Mouse (Mus musculus): ENCODE data around the gene Foxred1.

Gene Foxred1

DNA sequence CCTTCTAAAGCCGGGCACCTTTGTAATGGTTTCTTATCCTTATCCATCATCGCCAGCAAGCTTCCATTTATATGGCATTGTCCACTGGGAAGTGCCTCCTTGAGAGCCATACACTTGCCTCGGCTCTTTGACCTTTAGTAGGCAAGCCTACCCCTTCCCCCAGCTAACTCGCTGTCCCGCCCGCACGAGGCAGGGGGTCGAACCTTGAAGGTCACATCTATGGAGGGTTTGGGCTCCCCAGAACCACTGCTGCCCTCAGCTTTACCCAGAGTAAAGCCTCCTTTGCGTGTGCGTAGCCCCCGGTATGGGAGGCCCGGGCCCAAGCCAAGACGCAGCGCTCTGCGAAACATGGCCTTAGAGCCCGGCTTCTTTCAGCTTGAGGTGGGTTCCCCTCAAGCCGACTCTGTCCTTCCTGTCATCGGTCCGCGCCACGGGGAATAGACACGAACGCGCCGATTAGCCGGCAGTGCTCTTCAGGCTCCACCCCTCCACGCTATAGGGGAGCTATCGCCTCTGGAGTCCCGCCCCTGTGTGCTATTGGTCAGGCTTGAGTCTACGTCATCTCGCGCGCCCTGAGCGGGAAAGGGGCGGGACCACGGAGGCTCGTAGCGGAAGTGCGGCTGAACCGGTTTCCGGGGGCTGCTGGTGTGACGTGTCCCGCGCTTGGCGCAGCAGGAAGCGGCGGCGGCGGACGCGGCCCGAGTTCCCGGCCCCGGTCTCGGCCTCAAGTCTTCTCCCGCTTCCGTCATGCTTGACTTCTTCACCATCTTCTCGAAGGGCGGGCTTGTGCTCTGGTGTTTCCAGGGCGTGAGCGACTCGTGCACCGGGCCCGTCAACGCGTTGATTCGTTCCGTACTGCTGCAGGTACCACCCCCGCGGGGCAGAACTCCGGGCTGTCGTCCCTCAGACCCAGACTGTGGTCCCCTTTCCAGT is at the start of gene Foxred1:
Gene Foxred1 (minus strand): TSS at position 514 of the 933 bp plus-strand sequence.
- peak; percentile 98 for DNase-seq

DNA sequence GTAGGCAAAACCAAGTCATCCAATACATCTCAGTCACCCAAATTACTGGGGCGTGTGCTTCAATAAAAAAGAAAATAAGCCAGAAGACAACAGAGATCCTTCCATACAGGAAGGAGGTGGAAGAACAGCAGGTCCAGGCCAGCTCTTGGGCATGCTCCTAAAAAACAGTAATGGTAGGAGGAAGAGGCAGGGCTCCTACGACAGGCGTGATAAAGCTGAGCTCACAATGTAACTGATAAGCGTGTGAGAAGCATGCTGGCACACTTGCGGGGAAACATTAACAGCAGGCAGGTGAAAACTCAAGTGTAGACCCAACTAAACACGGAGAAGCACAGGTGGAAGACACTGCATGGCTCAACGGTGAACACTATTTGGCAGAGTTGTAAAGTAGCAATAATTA is 46.5 kb upstream of the Foxred1 start:
- no peak for DNase-seq

DNA sequence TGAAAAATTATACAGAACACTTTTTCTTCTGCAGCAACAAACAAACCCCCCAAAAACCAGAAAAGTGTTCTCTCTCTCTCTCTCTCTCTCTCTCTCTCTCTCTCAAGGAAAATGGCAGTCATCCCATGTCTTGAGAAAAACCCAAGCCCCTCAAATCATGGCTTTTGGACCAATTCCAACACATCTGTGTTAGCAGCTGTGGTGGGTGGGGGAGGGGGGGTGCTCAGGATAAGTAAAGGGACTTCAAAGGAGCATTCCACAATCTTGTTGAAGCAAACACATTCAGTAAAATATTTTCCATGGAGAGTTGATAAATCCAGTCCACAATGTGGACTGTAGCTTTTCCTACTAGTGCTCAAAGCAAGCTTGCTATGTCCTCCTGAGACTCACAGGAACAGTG is 38.6 kb upstream of the Foxred1 start:
- DNase-seq, result no peak

DNA sequence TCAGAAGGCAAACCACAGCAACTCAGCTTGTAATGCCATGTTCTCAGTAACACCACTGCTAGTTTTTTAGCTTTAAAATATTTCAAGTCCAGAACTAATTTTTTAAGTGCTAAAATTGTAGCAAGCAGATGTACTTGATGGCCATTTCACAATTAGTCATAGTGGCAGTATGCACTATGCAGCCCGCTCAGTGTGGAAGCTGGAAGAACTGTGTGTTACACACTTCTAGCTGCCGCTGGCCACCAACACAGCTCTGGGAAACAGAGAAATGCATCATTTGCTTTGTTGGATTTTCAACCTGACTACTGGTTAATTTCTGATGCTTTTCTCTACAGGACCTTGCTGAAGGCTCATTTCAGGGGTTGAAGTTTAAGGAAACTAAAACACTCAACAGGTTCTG is 36.5 kb upstream of the Foxred1 start:
- DNase-seq, result no peak

DNA sequence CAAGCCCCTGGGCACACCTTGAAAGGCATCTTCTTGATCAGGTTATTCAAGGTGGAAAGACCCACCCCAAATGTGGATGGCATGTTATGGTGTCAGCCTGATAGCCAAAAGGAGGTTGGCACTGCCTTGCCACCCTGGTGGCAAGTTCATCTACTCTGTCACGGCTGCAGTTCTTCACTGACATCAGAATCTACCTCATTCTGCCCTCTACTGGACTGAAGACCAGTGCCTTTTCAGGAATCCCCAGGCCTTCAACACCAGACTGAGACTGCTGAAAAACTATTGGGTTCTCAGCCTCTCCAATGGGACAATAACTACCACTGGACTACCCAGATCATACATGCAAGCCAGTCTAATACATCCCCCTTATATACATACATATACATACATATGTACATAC is 28.9 kb upstream of the Foxred1 start:
- DNase-seq, result no peak

DNA sequence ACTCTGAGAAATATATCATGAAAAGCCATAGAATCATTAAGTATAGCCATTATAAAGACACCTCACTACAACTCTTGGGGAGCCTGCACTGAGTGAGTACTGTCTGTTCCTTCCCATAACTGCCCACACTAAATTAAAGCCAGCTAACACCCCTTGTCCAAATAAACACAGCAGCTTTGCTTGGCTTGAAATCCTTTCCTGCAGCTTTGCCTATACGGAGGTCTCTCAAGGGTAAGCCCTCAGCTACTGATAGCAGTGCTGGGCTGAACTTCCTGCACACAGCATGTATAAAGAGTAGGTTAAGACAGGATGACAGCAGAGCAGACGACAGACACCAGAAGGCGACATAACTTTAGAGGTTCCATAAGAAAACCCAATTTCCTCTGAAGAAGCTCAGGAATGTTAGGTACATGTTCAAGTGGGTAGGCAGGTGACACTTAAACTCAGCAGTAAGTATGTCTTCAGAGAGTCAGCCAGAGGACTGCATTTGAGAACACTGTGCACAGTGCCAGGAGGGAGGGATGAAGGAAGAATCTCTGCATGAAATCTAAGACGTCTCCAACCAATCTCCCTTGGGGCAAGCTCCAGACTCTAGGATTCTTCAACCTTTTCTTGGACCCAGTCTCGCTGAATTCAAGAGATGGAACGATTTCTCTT is 28.2 kb upstream of the Foxred1 start:
- no peak for DNase-seq

DNA sequence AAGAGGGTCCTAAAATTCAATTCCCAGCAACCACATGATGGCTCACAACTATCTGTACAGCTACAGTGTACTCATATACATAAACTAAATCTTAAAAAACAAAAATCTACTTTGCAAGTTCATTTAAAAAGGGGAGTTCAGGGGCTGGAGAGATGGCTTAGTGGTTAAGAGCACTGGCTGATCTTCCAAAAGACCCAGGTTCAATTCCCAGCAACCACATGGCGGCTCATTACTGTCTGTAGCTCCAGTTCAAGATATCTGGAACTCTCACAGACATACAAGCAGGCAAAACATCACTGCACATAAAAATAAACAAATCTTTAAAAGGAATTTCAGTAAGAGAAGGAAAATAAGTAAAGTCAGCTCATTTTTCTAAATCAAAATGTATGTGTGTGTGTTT is 27.5 kb upstream of the Foxred1 start:
- no peak for DNase-seq

DNA sequence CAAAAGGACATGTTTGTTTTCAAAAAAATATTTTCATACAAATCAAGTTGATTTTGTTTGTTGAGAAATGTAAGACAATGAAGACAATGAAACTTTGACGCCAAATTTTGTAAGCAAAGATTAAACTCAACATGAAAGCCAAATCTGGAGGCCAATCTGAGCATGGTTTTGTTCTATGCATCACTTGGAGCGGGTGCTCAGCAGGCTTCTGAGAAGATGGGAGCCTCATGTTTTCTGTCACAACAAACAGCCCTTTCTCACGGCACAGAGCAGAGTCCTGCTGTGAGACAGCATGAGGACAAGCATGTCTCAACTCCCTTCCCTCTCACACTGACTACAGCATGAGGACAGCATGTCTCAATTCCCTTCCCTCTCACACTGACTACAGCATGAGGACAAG is 25.1 kb upstream of the Foxred1 start:
- DNase-seq, result no peak

DNA sequence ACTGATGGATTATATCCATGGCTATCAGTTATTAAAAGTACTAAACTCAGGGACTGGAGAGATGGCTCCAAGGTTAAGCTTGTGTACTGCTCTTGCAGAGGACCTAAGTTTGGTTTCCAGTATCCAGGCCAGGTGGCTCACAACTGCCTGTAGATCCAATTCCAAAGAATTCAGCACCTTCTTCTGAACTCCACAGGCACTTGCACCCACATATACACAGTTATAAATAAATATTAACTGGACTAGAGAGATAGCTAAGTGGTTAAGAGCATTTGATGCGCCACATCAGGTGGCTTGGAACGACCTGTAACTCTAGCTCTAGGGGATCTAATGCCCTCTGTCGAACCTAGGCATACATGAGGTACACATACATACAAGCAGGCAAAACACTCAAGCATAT is 17.8 kb upstream of the Foxred1 start:
- DNase-seq, result no peak

DNA sequence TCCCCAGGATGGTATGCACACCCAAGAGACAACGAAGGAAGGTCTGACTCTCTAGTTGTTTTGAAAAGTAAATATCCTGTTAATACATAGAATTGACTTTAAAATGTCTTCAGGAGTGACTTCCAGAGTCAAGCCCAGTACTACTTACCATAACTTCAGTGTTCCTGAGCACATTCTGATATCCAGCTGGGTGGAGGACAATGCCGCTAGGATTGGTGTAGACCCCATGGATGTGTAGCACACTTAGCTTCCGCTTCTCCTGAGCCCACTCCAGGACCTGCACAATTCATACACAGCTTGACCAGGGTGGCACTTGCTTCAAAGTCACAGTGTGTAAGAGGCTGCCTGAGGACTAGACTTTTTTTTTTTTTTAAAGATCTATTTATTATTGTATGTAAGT is 12.6 kb upstream of the Foxred1 start:
- DNase-seq, result no peak

DNA sequence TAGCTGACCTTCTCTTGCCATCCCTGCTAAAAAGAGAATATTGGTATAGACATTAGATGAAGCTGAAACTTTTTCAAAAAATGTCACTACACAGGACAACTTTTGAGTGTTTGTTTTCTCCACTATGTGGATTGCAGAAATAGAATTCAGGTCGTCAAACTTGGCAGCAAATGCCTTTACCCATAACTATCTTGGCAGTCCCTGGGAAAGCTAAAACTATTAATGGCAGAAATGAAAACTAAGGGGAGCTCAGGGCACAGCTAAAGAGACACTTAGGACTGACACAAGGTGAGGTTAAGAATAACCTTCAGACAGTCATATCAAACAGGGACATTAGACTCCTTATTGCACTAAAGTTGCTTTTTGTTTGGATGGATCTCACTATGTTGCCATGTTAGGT is 7.1 kb upstream of the Foxred1 start:
- DNase-seq, result no peak

DNA sequence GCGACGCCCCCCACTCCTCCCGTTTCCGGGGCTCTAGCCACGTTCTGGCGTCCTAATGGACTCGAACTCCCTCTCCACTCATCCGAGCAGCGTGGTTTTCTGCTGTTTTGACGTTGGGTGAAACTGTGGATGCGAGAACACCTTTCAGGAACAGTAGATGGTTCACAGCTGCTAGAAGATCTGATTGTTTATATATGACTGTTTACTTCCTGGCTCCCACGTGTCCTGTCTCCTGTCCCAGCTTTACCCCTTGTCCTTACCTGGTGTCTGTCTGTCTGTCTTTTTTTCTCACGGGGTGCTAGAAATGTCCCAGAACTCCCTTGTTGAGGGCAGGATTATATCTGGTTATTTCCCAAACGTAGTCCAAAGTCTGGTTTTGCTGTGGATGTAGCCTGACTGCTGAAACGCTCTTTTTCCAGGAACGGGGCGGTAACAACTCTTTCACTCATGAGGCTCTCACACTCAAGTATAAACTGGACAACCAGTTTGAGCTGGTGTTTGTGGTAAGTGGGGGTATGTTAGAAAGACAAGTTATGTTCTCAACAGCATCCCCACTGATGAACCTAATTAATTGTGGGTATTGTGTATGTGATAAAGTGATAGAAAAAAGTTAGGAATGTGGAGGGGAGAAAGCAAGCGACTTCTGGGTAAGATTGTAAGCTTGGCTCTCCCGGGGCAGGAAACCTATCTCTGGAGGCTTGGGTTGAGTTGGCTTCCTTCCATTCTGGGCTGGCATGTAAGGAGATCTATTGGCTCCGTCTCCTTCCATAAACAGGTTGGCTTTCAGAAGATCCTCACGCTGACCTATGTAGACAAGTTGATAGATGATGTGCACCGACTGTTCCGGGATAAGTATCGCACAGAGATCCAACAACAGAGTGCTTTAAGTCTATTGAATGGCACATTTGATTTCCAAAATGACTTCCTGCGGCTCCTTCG is 987 bp upstream of the Foxred1 start:
- DNase-seq, result no peak

DNA sequence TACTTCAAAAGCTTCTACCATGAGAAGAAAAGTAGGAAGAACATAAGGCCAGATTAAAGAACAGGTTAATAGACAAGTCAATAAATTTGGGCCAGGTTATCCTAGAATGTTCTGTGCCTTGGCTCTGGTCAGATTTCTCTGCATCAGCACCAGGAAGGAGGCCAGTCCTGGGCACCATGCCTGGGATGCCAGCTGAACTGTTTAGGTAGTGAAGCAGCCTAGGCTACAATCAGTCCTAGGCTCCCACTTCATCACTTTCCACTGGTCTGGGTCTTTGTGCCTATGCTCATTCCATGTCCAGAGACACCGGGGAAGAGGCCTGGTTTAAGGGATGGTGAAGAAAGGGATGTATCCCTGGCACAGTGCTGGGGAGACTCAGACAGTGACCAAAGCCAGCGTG is 6.4 kb downstream of the Foxred1 start:
- DNase-seq, result no peak

DNA sequence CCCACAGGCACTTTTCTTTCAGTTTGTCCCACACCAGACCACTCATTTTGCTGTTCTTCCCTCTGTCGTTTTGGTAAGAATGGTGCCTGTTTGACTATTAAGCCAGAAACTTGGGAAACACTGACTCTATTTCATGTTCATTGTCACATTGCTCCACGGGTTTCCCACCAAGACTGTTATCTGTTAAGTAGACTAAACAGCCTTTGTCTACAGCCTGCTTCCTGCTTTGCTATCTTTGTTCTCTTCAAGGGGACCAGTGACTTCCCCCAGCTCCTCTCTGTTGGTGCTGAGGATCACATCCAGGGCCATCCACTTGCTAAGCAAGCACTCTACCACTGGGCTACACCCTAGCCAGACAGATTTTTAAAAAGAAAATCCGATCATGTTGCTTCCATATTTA is 7.3 kb downstream of the Foxred1 start:
- no peak for DNase-seq

DNA sequence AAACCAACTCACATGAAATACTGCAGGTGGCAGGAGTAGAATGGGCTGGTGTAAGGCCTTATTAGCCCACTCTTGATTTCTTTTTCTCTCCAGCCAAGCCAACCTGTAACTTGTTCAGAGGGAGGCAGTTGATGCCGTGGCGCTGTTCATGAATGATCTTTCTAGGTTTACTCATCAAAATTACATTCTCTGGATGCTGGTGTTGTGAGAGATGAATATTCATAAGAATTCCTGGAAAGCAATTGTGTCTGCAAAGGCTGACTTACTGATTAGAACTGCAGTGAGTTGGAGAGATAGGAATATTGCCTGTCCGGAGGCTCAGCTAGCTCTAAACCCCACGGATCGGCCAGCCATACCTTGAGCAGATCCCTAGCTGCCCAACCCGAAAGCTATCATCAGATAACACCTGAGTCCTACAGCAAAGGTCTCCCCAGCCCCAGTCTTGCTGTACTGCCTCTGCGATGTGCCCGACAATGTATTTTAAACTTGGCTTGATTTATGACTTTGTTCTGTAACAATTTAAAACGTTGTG is 10.3 kb downstream of the Foxred1 start:
- no peak for DNase-seq

DNA sequence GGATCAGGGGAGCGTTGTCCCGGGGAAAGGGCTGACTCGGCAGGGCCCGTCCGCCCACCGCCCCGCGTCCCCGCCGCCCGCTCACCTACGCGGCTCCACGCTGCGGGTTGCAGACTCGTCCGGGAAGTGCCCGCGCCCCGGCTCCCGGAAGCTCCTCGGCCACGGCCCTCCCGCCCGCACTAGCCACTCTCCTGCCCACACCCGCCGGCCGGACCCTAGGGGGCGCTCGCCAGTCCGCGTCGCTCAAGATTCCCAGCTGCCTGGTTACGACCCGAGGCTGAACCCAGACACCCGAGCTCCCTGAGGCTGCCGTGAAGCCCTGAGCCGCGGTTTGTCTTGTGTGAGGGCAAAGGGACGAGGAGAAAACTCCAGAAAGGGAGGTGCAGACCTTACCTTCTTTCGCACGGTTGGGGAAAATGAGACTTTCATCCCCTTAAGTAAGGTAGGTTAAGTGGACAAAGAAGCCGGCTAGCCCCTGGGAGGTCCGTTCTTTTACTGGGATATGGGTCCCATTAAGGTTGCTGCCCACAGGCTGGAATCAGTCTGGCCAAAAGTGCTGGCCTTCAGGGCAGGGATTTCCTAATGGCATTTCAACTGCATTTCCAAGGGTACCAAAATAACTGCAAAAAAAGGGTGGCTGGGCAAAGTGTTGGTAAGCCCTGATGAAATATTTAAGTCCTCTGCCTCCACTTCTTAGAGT is 10.9 kb downstream of the Foxred1 start, which contains the start of the genes Srpr and Tirap:
Gene Srpr (plus strand): TSS at position 404 of the 700 bp plus-strand sequence.
Gene Tirap (minus strand): TSS at position 520 of the 700 bp plus-strand sequence.
- DNase-seq, result peak; percentile 86

DNA sequence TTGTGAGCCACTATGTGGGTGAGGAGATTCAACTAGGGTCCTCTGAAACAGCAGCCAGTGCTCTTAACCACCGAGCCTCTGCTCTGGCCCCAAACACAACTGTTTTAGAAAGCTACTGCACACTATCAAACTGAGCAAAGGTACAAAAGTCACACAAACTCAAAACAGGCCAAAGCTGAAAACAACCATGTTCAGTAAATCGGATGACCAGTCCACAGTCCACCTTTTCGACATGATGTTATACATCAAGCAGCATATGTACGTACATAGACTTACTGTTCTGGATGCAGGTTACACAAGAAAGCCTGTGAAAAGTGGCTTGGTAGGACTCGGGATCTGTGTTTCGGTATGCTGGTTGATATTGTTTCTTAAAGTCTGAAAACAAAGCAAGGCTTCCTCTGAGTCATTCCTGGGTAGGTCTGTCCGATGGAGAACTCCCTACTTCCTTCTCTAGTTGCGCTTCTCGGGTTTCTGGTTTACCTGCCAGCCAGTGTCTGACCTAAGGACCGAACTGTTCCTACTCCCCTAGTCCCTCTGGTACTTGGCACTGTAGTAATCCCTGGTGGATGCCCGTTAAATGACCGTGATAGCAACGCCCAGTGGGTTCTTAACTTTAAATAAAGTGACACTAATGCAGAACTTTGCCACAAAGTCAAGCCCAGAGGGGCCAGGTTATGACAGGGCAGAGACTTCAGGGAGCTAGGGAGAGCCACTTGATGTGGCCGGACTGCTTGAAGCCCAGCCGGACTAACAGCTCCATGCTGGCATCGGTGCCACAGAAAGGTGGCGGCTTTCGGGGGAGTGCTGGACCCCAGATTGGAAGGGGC is 11.7 kb downstream of the Foxred1 start:
- DNase-seq, result no peak

DNA sequence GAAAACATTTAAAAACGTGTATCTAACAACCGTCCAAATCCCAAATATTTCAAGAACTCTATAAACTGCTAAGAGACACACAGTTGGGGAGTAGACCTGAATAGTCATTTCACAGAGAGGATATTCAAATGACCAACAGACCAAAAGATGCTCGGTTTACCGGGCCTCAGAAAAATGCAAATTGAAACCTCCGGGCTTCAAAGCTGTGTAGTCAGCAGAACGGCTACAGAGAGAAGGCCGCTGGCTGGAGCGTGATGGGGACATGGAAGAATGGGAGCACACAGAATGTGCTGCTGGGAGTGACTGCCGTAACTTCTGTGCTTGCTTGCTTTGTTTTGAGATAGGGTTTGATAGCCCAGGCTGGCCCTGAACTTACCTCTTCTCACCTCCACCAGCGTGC is 12.5 kb downstream of the Foxred1 start:
- DNase-seq, result no peak

DNA sequence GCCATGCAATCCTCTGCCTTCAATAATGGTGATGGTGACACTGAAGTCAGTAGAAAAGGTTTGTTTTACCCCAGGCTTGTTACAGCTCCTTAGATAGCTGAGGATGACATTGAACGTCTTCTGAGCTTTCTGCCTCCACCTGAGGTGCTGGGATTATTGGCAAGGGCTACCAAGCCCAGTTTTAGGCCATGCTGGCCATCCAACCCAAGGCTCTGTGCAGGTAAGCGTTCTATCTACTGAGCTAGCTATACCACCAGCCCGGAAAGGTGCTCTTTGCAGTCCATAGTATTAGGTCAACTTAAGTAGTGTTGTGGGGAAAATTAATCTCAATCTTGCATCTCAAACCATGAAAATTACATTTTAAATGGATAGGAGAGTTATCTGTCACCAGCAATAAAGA is 13.2 kb downstream of the Foxred1 start:
- no peak for DNase-seq

DNA sequence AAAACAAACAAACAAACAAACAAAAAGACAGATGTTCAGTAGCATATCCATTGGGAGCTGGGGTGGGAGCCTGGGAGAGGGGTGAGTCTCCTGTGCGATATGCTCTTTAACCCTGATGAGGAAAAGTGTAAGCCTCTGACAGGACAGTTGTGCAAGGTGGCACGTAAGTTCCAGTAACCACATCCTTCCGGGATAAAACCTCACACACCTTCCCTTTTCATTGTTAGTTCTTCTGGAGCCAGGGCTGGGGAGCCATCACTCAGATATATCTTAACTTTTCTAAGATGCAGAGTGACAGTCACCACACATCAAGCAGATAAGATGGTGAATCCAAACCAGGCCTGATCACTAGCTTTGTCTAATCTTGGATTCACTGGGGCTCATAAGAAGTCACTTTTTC is 16.8 kb downstream of the Foxred1 start:
- DNase-seq, result no peak

DNA sequence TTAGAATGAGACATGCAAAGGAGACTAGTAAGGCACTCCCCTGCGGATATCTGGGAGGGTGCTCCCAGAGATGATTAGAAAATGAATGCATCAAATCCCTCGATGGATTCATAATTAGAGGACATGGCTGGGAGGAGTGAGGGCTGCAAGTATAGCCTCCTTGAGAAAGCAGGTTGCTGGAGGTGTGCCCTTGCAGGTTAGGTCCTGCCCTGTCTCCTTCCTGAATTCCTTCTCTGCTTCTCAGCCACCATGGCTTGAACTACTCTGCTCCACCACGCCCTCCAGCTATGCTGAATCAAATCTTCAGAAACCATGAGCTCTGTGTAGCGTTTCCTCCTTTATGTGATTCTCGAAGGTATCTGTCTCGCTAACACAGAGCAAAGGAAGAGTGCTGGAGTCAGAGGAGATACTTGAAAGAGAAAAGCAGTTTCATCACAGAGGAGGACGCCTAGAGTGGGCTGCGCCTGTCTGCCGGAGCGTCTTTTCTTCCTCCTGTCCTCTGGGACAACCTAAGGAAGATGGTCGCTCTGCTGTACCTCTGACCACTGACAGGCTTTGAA is 17.8 kb downstream of the Foxred1 start:
- no peak for DNase-seq

Measured in right cerebral cortex, postnatal 14 days (tissue).